Mouse (Mus musculus): ENCODE data around the gene Ccdc162.

Ccdc162 gene

DNA sequence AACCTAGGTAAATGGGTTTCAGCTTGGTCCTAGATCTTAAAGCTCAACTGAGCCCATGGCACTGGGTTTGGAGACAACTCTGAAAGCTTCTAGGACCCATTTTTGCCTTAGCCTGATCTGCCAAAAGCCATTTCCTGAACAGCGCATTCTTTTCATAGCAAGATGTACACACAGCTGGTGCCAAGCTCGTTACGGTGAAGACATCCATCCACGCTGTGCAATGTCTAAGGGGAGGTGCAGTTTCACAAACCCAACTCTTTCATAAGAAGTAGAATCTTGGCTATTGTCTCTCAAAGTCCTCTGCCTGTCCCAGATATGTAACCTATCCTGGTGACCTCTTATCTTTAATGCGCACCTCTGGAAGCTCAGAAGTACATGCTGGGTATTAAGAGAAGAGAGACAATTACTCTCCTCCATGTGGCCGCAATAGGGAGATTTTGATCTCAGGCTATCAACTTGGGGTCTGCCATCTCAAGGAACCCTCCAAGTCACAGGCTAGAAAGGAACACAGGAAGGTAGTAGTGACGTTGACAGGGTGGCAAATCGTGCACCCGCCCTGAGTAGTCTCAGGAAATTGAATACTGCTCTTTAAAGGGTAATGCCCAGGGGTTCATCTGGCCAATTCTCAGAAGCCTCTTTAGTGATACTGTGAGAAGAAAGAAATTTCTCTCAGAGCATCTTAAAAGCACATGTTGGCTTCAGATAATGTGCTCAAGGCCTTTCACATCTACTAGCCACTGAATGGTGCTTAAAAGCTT lies 81.0 kb downstream of the Ccdc162 start:
- DNase-seq (ENCODE audit: low spot score): no peak

- DNase-seq (ENCODE audit: low spot score): no peak
Measured at GRCm38 (mm10) chr10:41633801-41634200, 82.6 kb downstream of the Ccdc162 start.

GRCm38 (mm10) chr10:41632062-41632461 lies 84.4 kb downstream of the Ccdc162 start:
- DNase-seq (ENCODE audit: low spot score): no peak

DNA sequence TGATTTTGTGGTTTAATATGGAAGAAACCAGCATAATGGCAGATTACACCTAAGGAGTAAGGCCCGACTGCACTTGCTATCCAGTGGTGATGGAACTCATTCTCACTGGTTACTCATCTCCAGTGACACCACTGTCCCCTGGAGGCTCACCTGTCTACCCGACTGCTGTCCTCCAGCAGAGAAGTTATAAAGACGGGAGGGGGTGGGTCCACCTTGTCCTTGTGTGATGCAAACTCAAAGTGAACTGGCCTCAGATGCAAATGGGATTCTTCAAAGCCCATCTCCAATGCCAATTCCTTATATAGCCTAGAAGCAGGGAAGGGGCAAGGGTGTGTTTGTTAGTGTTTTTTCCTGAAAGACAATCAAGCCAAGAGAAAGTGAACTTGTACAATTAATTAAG lies 89.4 kb downstream of the Ccdc162 start:
- no peak for DNase-seq (ENCODE audit: low spot score)

DNA sequence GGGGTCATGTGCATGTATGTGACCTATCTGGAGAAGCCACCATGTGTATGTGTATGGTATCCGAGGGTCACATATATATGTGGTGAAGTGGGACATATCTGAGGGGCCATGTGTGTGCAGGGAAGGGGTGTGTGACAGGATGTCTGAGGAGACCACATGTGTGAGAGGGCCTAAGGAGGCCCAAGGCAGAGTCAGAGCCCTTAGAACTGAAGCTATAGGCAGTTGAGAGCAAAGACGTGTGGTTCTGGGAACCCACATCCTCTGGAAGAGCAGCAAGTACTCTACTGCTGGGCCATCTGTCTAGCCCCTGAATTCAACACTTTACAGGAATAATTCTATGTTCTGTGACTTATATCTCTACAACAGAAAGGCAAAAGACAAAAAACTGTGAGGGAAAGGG lies 96.4 kb downstream of the Ccdc162 start:
- no peak for DNase-seq (ENCODE audit: low spot score)

GRCm38 (mm10) chr10:41615487-41615886 lies 100.9 kb downstream of the Ccdc162 start:
- DNase-seq (ENCODE audit: low spot score): no peak

DNA sequence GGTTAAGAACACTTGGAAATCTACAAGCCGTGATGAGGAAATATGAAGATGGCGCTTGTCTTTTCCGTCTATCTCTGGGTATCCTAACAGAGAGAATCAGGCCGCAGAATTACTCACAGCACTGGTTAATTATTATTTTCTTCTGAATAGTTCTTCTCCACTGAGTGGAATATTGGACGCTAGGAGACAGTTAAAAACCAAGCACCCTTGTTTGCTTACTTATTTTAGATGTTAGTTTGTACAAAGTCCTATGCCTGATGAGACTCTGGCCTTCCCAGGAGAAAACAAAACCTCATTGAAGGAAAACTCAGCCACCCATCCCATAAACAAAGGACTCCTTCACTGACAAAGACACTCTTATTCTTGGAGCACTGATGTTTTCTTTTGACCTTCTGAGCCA lies 104.5 kb downstream of the Ccdc162 start:
- no peak for DNase-seq (ENCODE audit: low spot score)

GRCm38 (mm10) chr10:41609475-41609874 lies 107.0 kb downstream of the Ccdc162 start:
- DNase-seq (ENCODE audit: low spot score): peak; percentile 33

DNA sequence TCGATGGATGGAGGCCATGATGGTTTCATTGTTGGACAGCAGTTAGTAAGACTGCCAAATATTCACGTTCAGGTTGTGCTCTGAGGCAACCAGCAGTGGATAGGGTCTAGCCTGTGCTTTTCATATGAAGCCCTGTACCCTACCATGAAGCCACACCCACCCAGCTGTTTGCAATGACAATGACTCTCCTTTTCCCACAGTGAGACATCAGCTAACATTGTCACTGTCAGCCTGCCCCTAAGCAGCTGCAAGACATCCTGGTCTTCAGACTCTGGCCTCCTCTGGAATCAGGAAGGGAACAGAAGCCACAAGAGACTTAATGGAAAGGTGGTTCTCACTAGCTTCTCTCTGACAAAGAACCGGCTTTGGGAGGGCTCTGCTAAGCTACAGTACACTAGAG lies 107.9 kb downstream of the Ccdc162 start:
- DNase-seq (ENCODE audit: low spot score): no peak

DNA sequence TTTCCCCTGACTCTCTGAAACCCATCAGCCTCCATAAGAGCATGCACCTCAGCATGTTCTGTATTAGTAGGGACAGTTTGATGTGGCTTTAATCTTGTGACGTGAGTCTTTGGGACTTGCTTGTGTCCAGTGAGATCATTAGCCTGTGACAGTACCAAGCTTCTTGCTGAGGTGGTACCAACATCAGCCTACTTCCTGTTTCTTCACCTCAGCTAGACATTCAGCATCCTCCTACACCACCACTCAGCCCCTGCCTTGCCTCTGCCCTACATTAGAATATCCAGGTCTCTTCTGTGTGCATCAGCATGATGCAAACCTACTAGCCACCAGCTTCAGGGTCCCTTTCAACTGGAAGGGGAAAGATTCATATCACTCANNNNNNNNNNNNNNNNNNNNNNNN lies 113.8 kb downstream of the Ccdc162 start:
- DNase-seq (ENCODE audit: low spot score): no peak

- DNase-seq (ENCODE audit: low spot score): no peak
Measured at GRCm38 (mm10) chr10:41601898-41602545, 114.4 kb downstream of the Ccdc162 start.

DNA sequence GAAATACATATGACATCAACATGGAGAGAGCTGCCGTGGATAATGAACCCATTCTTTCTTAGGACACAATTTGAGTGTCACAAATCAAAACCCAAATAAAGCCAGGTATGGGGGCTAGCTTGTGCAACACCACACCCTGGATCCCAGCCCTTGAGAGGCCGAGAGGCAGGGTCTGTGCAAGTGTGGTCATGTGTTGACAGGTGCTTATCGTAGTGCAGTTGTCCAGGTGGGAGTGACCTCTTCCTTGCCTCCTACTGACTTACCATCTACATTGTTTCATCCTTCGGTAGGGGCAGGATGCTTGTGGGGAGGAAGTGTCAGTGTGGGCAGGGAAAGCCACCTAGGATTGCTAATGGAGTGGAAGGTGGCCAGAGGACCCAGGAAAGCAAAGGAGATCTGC lies 115.1 kb downstream of the Ccdc162 start:
- no peak for DNase-seq (ENCODE audit: low spot score)

DNA sequence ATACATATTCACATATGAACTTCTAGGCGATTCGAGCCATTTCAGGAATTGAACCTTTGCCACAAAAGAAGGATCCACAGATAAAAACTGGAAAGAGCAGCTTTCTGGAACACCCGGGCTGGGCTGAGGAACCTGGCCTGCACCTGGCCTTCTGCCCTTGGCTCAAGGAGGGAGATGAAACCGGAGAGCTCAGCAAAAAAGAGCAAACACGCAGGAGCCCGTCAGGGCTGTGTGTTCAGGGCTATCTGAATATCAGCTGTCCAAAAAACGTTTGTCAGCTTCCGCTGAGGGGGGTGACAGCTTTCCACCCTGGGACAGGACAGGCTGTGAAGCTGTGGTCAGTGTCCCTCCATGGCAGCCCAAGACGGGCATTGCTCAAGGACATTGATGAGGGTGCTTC lies 117.4 kb downstream of the Ccdc162 start:
- DNase-seq (ENCODE audit: low spot score): no peak

- no peak for DNase-seq (ENCODE audit: low spot score)
Measured at GRCm38 (mm10) chr10:41598221-41598620, 118.2 kb downstream of the Ccdc162 start.

GRCm38 (mm10) chr10:41595550-41595949 lies 120.9 kb downstream of the Ccdc162 start:
- DNase-seq (ENCODE audit: low spot score): no peak

- no peak for DNase-seq (ENCODE audit: low spot score)
Measured at GRCm38 (mm10) chr10:41594957-41595356, 121.5 kb downstream of the Ccdc162 start.

DNA sequence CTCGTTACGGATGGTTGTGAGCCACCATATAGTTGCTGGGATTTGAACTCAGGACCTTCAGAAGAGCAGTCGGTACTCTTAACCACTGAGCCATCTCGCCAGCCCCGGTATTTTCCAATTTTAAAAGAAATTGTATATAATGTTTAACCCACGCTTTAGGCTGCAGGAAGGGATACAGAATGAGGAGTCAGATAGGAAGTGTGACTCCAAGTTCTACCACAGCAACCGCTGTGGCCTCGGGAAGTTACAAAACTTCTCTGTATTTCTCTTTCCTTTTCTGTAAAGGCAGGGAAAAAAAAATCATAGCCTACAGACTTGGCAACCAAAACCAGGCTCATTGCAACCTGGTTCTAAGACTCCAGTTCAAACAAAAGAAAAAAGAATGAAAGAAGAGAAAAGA lies 122.0 kb downstream of the Ccdc162 start:
- DNase-seq (ENCODE audit: low spot score): no peak

- DNase-seq (ENCODE audit: low spot score): no peak
Measured at GRCm38 (mm10) chr10:41588616-41589015, 127.8 kb downstream of the Ccdc162 start.

- DNase-seq (ENCODE audit: low spot score): no peak
Measured at GRCm38 (mm10) chr10:41586947-41587852, 129.2 kb downstream of the Ccdc162 start.

DNA sequence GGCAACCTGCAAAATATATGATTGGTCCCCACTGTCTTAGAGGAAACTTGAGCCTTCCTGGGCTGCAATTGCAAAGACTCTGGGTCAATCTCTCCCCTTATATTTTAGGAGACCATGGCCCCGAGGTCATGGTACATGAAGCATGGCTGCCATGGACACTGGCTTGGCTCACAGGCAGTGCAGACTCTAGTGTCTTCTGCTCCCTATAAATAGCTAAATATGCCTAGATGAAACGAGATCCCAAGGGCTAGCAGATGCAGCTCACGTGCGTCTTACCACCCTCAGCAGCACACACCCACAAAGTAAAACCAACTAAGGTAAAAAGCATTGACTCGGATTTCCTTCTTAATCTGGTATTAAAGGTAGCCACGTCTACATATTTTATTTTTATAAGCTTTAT lies 133.1 kb downstream of the Ccdc162 start:
- DNase-seq (ENCODE audit: low spot score): no peak

DNA sequence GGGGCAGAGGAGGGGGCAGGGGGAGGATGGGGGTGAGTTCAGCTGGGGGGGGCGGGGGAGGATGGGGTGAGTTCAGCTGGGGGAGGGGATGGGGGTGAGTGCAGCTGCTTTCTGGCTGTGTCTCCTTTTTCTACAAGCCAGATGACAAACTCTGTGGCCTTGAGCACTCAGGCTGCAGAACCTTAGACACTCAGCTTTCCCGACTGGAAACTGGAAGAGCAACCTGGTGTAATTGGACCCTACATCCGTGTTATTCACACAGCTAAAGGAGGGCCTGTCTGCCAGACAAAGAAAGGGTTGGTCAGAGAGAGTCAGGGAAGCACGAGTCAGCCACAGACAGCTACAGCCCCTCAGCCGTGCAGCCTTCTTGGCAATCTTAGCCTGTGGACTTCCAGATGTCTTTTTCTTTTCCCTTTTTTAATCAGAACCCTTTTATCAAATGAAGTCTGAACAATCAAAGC lies 133.5 kb downstream of the Ccdc162 start:
- DNase-seq (ENCODE audit: low spot score): no peak

DNA sequence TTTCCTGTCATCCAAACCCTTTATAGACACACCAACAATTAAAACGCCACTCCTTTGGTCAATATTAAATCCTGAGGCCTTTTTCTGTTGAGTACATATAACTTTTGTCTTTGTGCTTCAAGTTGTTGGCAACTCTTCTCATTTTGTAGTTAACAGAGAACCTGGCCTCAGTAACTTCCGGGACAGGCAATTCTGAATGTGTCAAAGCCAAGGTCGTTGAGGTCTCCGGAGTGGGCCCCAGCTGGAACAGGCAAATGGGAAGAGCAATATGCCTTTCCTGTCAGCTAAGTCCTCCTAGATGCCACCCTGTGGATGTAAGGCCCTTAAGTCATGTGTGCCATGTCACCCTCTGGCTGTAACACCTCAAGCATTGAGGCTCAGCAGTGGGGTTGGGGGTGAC lies 136.0 kb downstream of the Ccdc162 start:
- no peak for DNase-seq (ENCODE audit: low spot score)

GRCm38 (mm10) chr10:41578541-41578940 lies 137.9 kb downstream of the Ccdc162 start:
- DNase-seq (ENCODE audit: low spot score): no peak

Data from ovary, adult 18-20 months (tissue).